Mouse (Mus musculus) testis, adult 2 months (tissue): ENCODE data around the gene Dlg5.

Experiments
- CTCF ChIP-seq: fragments of 200-500 bp; IDR thresholded peaks from 2 replicates; pipeline ENCODE4 v1.5.1; 2012; ENCODE audit warnings: low read depth, mild to moderate bottlenecking, inconsistent platforms, low read length, moderate library complexity; ENCODE audit not compliant: control insufficient read depth, insufficient read depth, insufficient replicate concordance
- POLR2A ChIP-seq: fragments of 200-500 bp; IDR thresholded peaks from 2 replicates; pipeline ENCODE4 v1.6.1; 2012; ENCODE audit warnings: low read depth, mild to moderate bottlenecking, inconsistent platforms, low read length, moderate library complexity; ENCODE audit not compliant: control insufficient read depth

DNA sequence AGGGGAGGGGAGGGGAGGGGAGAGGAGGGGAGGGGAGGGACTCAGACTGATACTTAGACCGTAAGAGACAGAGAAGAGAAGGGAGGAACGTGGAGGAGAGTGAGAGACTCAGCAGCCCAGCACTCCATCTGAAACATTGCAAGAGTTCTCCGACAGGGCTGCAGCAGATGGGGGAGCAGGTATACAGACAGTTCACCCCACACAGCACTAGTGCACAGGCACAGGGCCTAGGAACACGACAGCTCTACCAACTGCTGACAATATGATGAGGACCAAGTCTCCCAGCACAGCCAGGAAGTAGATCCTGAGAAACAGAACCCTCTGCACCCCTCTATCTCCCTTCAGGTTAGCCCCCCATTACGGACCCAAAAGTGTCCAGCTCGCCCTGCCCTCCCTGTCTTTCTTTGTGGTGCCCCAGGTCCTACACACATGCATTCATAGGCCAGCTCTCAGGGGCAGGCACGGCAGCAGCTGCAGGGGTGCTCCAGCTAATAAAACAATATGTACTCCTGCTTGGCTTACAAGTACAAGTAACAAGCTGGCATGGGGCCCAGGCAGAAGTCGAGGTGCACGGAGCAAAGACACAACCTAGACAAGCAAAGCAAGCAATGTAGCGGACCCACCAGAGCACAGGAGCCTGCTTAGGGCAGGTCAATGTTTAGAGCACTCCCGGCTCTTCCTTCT lies 28.9 kb downstream of the Dlg5 start:
- TF ChIP-seq CTCF: no peak
- no peak for TF ChIP-seq POLR2A
